Mouse (Mus musculus) intestine, embryonic 14.5 days (tissue): ENCODE measurements around the gene Usp6nl. TPM values are rescaled to one million over a fixed set of nuclear protein-coding genes. Genes with fewer than 3 reads are reported as not detected.
A peak's percentile ranks its signal among the peaks of the same experiment; 100 is the strongest.

ENCODE experiments used
- ATAC-seq: fragments of 200-750 bp; cut with Nextera tagmentation; replicated peaks from 2 replicates; pipeline ENCODE4 v1.8.0; 2017; ENCODE audit warnings: low read depth, moderate number of reproducible peaks, moderate TSS enrichment, moderate library complexity; ENCODE audit not compliant: low FRiP score, low TSS enrichment
- DNase-seq: peaks from one replicate; pipeline ENCODE4 v3.0.0-alpha.2; 2018; ENCODE audit warnings: low spot score
- H3K27ac ChIP-seq: fragments of 300-500 bp; sonication (generic); 2 replicates; pipeline ENCODE4 v1.5.1; 2014; ENCODE audit warnings: low read depth, mild to moderate bottlenecking, control low read depth
- H3K27me3 ChIP-seq: fragments of 300-500 bp; sonication (generic); replicated peaks from 2 replicates; pipeline ENCODE4 v1.6.1; 2014; ENCODE audit warnings: low read length, control low read depth; ENCODE audit not compliant: control insufficient read depth, insufficient read depth
- H3K36me3 ChIP-seq: fragments of 300-500 bp; sonication (generic); 2 replicates; pipeline ENCODE4 v1.6.1; 2014; ENCODE audit warnings: low read length, control low read depth; ENCODE audit not compliant: control insufficient read depth, insufficient read depth
- H3K4me1 ChIP-seq: fragments of 300-500 bp; sonication (generic); replicated peaks from 2 replicates; pipeline ENCODE4 v1.6.1; 2014; ENCODE audit warnings: low read length, control low read depth, mixed read lengths; ENCODE audit not compliant: control insufficient read depth, insufficient read depth
- H3K4me2 ChIP-seq: fragments of 300-500 bp; sonication (generic); 2 replicates; pipeline ENCODE4 v1.6.1; 2014; ENCODE audit warnings: low read length
- H3K4me3 ChIP-seq: fragments of 300-500 bp; sonication (generic); 2 replicates; pipeline ENCODE4 v1.5.1; 2014; ENCODE audit warnings: low read depth, low read length, control low read depth, mixed read lengths
- H3K9ac ChIP-seq: fragments of 300-500 bp; sonication (generic); 2 replicates; pipeline ENCODE4 v1.6.1; 2014; ENCODE audit warnings: mild to moderate bottlenecking, low read length
- H3K9me3 ChIP-seq: fragments of 300-500 bp; sonication (generic); 2 replicates; pipeline ENCODE4 v1.6.1; 2016; ENCODE audit warnings: low read length, control low read depth; ENCODE audit not compliant: control insufficient read depth
- WGBS: fragments of 180-500 bp; shearing (Covaris S2); extraction: QIAGEN DNeasy Blood & Tissue Kit; methylation state at CpG from one replicate; pipeline ENCODE4 v1.1.7; 2014; 5-methylcytosine and 5-hydroxymethylcytosine counted together
- polyA plus RNA-seq: library from polyadenylated mRNA; unstranded; fragments of >200 nt; fragmentation: Nextera tagmentation; extraction: Ambion mirVana; gene quantifications from 2 replicates; pipeline ENCODE4 v1.2.1, GENCODE M21; 2014

Gene Usp6nl
- polyA plus RNA-seq, 1 experiment from 2014 or later = 14.4 TPM

DNA sequence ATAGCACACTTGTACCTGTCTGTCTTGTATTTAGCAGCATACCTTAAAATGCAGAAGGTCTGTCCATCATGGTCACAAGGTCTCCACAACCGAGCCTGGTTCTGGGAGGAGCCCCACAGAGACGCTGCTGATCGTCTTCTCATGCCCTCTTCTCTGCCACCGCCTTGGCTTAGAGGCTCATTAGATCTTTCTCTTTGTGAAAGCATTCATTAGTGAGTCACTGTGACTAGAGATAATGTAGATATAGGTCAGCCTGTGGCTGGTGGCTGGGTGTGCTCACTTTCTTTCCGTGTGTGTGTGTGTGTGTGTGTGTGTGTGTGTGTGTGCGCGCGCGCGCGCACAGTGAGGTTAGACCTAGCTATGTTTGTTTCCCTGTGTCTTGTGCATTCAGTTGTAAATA is 94.7 kb downstream of the Usp6nl start:
- Histone ChIP-seq H3K36me3 (peaks cover 43% of the 10 kb centered on the region), H3K9me3 (no peaks in the 10 kb centered on the region), H3K4me3 (no peak overlapping the region), H3K9ac (no peak overlapping the region), H3K4me1 (no peaks in the 10 kb centered on the region), H3K27me3 (no peaks in the 10 kb centered on the region), H3K27ac (no peak overlapping the region), H3K4me2 (no peak overlapping the region)
- WGBS = 88% methylated on average over 11 of the region's 11 CpGs
- DNase-seq (no peak), ATAC-seq (no peak)

DNA sequence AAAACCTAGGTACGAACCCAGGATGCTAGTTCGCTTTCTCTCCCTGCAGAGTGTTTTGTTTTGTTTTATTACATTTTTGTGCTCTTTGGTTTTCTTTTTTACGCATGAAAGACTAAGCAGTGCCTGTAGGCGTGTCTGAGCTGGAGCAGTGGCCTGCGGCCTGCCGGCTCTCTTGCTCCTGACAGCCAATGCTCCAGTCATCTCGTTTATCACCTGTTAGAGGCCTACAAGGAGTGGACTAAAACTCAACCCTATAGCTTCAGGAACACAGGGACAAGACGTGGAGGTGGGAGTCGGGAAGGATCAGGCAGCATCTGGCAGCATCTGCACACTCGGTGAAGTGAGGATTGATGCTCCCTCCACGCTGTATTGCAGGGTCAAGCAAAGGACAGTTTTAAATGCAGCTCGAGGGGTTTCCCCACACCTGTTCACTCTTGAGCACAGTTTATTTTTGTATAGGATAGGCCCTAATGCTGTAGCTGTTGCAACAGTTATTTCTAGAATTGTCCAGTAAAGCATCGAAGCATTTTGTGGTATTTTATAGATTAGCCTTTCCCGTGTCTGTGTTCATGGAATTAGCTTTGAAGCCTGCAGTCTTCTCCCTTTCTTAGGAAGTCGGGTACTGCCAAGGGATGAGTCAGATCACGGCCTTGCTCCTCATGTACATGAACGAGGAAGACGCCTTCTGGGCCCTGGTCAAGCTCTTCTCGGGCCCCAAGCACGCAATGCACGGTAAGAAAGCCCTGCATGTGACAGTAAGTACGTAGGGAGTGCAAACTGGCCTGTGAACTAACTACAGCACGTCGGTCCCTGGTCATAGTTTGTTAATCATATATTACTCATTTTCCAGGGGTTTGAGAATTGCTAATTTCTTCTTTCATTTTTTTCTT is 101.4 kb downstream of the Usp6nl start:
- H3K4me1 ChIP-seq = no peaks in the 10 kb centered on the region
- H3K9me3 ChIP-seq = no peaks in the 10 kb centered on the region
- H3K36me3 ChIP-seq = peaks cover 58% of the 10 kb centered on the region
- no peak overlapping the region for H3K4me2 ChIP-seq
- no peak overlapping the region for H3K27ac ChIP-seq
- WGBS = 77% methylated on average over 24 of the region's 24 CpGs
- no peak overlapping the region for H3K4me3 ChIP-seq
- no peak overlapping the region for H3K9ac ChIP-seq
- ATAC-seq (no peak), DNase-seq (peak; percentile 37)
- H3K27me3 ChIP-seq = no peaks in the 10 kb centered on the region

DNA sequence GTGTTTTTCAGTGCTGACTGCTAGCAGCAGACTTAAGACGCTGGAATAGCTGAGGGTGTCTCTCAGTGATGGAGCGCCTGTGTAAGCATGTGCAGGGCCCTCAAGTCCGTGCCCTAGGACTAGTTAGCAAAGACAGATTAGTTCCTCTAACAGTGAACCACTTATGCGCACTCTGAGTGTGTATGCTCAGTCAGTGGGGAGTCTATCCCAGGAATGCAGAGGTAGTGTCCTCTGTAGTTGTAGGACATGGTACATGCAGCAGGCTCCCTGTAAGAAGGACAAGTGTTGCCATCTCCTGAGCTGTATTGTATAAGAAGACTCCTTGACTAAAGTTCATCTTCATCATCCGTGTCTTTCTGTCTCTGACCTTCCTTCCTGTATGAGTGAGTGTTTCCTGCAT is 102.4 kb downstream of the Usp6nl start:
- H3K9me3 ChIP-seq = no peaks in the 10 kb centered on the region
- no peak for ATAC-seq
- H3K4me1 ChIP-seq = no peaks in the 10 kb centered on the region
- peak; percentile 24 for DNase-seq
- no peaks in the 10 kb centered on the region for H3K27me3 ChIP-seq
- 82% methylated on average over 5 of the region's 5 CpGs for WGBS
- no peak overlapping the region for H3K27ac ChIP-seq
- no peak overlapping the region for H3K4me3 ChIP-seq
- H3K9ac ChIP-seq = no peak overlapping the region
- peaks cover 57% of the 10 kb centered on the region for H3K36me3 ChIP-seq
- no peak overlapping the region for H3K4me2 ChIP-seq

DNA sequence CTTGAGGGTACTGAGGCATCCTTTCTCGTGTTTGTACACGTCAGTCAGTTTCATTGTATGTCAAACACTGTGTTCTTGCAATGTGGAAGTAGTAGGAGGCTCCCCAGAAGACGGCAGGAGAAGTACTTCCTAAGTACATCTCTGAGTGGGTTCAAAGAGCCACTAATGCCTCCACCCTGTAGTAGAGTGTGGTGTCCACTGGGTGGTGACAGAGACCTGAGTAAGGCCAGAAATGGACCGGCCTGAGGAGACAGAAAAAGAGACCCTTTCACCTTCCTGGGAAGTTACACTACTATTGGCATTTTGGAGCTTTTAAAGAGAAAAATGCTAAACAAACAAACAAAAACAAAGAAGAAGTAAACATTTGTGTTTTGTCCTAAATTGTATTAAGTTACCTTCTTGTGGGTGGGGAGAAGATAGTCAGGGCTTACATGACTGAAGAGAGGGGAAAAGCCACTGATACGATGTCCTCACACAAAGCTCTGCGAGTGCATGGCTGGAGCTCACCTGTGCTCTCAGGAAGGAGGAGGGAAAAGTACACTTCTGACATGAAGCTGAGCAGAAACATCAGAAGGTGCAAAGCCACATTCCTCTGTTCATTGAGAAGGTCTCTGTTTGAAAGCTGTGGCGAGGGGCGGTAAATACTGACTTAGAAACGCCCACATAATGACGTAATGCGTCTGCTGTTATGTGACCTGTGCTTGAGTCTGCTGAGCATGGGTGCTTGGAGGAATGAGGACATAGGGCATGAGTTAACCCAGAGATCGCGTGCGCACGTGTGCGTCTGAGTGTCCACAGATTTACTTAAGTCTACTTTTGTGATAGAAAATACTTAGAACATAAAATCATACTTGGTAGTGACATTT is 113.9 kb downstream of the Usp6nl start:
- Histone ChIP-seq H3K9ac (no peak overlapping the region), H3K36me3 (peaks cover 50% of the 10 kb centered on the region), H3K27me3 (no peaks in the 10 kb centered on the region), H3K4me1 (no peaks in the 10 kb centered on the region), H3K4me3 (no peak overlapping the region), H3K27ac (no peak overlapping the region), H3K9me3 (no peaks in the 10 kb centered on the region), H3K4me2 (no peak overlapping the region)
- ATAC-seq (0 out of 2 replicates have a peak, but pooled peaks have one; percentile 77), DNase-seq (peak; percentile 64)
- 75% methylated on average over 16 of the region's 16 CpGs for WGBS

DNA sequence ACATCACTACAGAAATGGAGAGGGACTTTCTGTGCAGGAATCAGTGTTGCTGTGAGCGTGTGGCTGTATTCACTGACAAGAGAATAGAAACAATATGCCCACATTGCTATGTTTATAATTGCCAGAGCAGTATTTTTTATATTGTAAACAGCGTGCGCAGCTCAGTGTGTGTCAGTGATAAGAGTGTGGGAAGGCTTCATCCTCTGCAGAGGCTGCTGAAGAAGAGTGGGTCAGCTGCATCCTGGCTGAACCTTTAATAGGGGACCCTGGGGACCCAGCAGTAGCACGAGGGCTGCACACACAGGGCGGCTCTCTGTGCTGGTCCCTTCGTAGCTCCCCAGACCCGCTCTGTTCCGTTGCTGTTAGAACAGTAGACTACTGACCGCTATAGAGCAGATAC is 119.2 kb downstream of the Usp6nl start:
- peaks cover 46% of the 10 kb centered on the region for H3K36me3 ChIP-seq
- no peak overlapping the region for H3K27ac ChIP-seq
- H3K4me2 ChIP-seq = no peak overlapping the region
- DNase-seq (peak; percentile 35), ATAC-seq (no peak)
- H3K4me1 ChIP-seq = no peaks in the 10 kb centered on the region
- H3K9ac ChIP-seq = no peak overlapping the region
- H3K4me3 ChIP-seq = no peak overlapping the region
- H3K9me3 ChIP-seq = no peaks in the 10 kb centered on the region
- WGBS = 65% methylated on average over 9 of the region's 9 CpGs
- H3K27me3 ChIP-seq = no peaks in the 10 kb centered on the region

DNA sequence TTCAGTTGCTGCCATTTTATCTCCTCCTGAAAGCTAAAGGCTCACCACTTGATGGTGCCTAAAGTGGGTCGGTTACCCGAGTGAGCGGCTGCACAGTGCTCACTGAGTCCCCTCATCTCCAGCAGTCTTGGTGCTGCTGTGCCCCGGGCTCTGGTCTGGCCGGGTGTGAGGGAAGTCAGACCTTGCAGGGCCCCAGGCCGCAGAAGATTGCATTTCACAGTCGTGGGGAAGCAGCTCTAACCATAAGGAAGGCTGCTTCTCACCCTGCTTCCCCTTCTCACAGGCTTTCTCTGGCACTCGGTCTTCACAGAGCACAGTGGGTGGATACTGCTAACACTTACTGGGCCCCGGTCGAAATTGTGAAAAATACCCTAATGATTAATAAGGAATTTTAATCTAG is 119.8 kb downstream of the Usp6nl start:
- no peak overlapping the region for H3K9ac ChIP-seq
- no peak overlapping the region for H3K27ac ChIP-seq
- H3K4me3 ChIP-seq = no peak overlapping the region
- H3K4me2 ChIP-seq = no peak overlapping the region
- peaks cover 40% of the 10 kb centered on the region for H3K36me3 ChIP-seq
- peak; percentile 38 for DNase-seq
- no peak for ATAC-seq
- no peaks in the 10 kb centered on the region for H3K27me3 ChIP-seq
- no peaks in the 10 kb centered on the region for H3K4me1 ChIP-seq
- H3K9me3 ChIP-seq = no peaks in the 10 kb centered on the region
- WGBS = 87% methylated on average over 10 of the region's 10 CpGs

DNA sequence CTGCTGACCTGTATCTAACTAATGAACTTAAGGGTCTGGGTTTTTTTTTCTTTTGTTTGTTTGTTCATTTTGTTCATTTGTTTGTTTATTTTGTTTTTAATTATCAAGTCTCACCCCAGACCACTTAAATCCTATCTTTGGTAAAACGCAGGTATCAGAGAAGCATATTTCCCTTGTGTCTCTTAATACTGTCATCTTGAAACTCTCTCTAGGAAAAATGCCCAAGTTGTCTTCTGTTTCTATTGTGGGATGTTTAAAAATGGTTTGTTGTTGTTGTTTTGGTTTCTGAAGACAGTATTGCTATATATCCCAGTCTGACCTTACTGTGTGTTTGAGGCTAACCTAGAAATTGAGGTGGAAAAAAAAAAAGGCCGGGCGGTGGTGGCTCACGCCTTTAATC is 121.5 kb downstream of the Usp6nl start:
- Histone ChIP-seq H3K9me3 (no peaks in the 10 kb centered on the region), H3K4me2 (no peak overlapping the region), H3K4me3 (no peak overlapping the region), H3K4me1 (no peaks in the 10 kb centered on the region), H3K36me3 (peaks cover 33% of the 10 kb centered on the region), H3K27me3 (no peaks in the 10 kb centered on the region), H3K27ac (no peak overlapping the region), H3K9ac (no peak overlapping the region)
- 96% methylated on average over 4 of the region's 4 CpGs for whole genome bisulfite sequencing
- ATAC-seq = no peak
- no peak for DNase-seq

DNA sequence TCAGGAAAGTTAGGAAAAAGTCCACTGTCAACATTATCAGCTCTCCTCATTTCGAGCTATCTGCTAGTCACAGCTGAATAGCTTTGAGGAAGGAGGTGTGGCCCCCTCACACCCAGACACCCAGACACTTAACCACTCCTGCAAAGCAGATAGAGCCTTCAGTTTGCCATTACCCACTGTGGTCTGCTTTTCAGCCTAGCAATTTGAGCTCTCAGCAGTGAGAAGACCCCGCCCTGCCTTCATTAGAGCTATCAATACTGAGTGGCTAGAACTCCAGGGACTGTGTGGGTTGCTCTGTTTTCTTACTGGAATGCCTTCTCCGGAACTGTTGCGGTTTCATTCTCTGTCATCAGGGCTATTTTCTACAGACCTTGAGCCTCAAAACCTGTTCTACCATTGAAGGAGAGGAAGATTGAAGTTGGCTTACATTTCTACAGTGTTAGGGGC is 122.3 kb downstream of the Usp6nl start:
- Histone ChIP-seq H3K4me1 (no peaks in the 10 kb centered on the region), H3K4me3 (no peak overlapping the region), H3K27me3 (no peaks in the 10 kb centered on the region), H3K36me3 (peaks cover 33% of the 10 kb centered on the region), H3K9me3 (no peaks in the 10 kb centered on the region), H3K4me2 (no peak overlapping the region), H3K9ac (no peak overlapping the region), H3K27ac (no peak overlapping the region)
- DNase-seq (no peak), ATAC-seq (no peak)
- 69% methylated on average over 4 of the region's 4 CpGs for WGBS
